Mouse (Mus musculus): ENCODE results near the gene Ptgfrn.

The Ptgfrn gene

DNA sequence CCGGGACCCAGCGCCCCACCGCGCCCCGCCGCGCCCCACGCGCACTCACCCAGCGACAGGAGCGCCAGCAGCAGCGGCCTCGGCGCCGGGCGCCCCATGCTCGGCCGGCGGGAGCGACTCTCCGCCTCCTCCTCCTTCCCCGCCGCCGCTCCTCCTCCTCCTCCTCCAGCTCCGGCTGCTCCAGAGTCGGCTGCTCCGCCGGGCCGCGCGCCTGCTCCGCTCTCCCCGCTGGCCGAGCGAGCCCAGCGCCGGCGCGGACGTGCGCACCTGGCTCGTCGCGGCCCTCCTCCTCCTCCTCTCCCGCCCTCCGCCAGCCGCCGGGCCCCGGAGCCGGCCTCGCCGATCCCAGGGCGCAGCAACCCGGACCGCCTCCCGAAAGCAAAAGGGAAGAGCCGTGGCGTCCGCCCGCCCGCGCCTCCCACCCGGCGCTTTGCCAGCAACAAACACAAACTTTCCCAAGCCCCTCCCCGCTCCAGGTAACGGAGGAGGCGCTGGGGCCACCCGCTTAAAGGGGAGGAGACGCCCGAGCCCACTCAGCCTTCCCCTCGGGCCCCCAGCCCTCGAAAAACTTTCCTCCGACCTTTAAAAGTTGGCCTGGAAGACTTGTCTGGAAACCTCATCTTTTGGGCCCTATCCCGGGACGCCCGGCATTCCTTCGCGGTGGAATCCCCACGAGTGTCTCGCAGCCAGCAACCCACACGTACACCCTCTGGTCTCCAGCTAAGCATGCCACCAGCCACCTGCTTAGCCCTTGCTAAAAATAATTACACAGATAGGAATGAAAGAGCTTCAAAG, at the start of gene Ptgfrn:
TSS of gene Ptgfrn (minus strand) at position 236 of the 795 bp plus-strand sequence.
- peak; percentile 15 to 30 for DNase-seq (ENCODE audit: low spot score in 2 of 2)

DNA sequence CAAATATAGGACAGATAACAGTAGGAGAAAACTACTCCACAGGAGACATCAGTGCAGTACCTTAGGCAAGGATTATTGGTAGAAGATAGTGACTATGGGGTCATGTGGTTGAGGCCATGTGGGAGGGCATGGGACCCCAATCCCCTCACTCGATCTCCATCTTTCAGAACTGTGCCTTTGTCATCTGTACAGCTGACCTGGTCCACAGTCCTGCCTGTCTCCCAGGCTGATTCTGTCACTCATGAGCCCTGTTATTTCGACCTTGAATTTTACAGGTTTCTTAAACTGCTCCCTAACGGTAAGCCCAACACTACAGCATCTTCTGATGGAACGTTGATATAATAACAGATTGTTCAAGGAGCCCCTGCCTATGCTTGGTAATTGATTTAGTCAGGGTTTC, 49.6 kb upstream of the Ptgfrn start:
- DNase-seq (ENCODE audit: low spot score in 2 of 2): no peak

DNA sequence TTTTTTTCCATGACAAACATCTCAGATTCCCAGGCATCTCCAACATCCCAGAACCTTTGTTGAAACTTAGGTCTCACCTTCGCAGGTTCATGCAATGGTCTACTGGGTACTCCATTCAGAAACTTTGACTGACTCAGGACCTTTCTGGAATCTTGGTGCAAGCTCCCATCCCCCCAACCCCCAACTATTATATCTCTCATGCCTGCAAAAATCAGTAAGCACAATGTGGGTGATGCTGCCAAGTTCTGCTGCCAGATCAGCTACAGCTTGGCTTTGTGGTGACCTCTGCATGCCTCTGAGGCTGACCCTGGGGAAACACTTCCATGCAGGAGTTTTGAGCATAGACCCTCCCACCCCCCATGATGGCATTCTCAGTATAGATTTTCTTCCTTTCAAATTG, 44.0 kb upstream of the Ptgfrn start:
- no peak for DNase-seq (ENCODE audit: low spot score in 2 of 2)

DNA sequence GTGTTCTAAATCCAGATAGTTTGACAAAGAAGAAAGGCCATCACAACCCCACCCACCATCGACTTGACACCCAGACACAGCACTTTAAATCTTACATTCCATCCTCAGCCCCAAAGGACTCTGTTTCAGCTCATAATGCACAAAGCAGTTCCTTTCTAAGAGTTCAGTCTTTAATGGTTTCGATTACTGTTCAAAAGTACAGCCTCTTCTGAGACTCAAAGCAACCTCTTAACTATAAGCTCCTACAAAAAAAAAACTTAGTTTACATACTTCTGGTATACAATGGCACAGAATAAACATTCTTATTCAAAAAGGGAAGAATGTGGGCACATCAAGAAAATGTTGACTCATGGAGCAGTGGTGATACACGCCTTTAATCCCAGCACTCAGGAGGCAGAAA, 43.3 kb upstream of the Ptgfrn start:
- DNase-seq (ENCODE audit: low spot score in 2 of 2): no peak

DNA sequence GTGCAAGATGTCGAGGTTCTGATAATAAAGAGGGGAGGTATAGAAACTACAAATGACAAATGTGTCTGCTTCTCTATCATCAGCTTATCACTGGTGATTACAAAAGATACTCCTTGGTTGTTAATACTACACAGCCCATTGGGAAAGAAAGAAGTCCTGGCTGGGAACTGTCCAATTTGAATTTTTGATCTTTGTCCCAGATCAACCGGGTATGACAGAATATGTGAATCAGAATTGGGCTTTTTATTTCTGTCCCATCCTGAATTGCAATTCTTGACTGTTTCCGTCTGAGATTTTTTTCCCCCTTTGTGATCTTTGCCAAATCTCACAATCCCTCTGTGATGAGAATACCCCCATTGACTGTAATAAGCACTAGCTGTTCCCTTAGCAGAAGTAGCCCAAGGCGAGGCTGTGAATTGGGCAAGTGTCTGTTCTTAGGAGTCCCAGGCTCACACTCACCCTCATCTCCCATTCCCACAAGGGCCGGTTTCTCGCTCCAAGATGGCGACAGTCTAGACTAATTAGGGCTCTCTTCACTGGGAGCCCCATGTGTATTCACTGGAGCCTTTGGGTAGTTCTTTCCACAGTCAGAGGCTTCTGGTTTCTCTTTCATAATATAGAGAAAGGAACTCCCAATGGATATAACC, 36.2 kb upstream of the Ptgfrn start:
- DNase-seq (ENCODE audit: low spot score in 2 of 2): no peak

DNA sequence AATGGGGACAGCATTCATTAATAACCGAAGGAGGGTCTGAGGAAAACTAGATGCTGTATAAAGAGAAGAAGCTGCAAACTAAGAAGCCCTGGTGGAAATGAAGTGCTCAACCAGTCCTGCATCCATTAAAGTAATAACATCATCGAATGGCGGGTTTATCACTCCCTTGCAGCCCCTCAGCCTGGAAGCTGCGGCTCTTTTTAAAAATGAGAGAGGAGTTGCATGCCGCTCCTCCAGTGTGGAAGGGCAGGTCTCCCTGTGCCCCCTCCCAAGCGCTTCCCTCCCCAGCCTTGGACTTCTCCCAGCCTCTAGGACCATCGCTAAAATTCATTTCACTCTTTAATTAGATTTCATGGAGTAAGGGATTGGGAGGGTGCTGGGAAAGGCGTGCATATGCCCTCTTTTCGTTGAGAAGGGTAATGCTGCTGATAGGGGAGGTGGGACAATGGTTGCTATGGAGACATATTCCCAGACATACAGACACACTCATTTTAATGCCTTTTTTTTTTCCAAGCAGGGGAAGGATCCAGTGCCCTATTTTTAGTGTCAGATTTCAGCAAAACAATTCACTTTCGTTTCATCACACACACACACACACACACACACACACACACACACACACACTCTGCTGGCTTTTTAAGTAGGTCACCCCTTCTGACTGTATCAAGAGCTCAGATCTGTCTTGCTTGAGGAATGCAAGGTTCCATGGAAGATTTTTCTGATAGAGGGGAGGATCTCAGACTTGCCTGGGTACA, 35.4 kb upstream of the Ptgfrn start:
- DNase-seq (ENCODE audit: low spot score in 2 of 2): no peak

DNA sequence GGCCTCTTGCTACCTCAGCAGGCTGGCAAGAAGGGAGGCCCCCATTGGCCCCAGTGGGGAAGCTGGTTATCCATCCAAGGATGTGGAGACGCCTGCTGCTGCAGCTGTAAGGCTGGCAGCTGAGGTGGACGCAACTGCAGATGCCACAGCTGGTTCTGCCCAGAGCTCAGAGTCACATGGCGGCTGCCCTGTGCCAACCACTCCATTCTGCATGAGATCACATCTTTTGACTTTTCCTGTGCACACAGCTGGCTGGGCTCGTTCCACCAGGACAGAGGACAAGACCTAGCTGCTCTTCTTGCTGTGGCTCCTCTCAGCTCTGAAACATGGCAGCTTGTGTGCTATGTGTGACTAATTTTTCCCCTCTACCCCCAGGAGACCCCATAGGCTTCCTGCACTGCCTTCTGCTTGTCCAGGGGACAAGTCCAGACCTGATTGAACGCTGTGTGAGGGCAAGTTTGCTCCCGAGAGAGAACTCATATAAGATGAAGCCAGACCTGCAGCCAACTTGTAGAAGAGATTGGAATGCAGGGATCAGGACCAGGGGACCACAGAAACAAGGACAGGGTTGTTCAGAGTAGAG, 34.4 kb upstream of the Ptgfrn start:
- DNase-seq (ENCODE audit: low spot score in 2 of 2): no peak

DNA sequence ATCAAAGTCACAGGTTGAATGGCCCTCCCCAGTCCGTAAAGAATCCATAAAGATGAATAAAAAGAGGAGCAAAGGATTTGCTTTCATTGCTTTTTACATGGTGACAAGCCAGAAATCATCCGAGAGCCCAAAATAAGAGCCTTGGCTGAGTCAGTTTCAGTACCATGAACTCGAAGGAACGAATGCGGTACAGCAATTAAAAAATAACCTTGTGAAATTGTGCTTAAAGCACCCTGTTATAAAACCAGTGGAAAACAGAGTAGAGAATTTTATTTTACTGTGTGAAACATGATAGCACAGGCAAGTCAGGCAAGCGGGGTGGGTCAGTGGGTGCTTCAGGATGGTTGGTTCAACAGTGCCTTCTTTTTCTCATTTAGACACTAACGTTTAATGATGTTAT, 33.4 kb upstream of the Ptgfrn start:
- no peak for DNase-seq (ENCODE audit: low spot score in 2 of 2)

DNA sequence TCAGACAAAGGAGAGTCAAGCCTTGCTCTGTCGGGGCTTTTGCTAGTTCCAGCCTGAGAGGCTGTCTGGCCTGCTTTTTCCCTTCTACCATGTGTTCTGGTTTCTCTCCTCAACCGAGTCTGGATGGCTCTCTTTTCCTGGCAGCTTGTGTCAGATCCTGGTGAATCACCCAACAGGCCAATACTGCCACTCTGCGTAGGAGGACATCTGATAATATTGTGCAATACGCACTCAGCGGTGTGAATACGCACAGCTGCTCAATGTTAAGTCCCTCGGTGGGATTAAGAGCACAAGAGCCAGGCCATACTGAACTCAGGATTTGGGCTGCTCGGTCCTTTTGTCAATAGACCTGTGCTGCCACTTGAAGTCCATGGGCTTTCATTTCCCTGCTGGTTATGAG, 31.8 kb upstream of the Ptgfrn start:
- DNase-seq (ENCODE audit: low spot score in 2 of 2): no peak

DNA sequence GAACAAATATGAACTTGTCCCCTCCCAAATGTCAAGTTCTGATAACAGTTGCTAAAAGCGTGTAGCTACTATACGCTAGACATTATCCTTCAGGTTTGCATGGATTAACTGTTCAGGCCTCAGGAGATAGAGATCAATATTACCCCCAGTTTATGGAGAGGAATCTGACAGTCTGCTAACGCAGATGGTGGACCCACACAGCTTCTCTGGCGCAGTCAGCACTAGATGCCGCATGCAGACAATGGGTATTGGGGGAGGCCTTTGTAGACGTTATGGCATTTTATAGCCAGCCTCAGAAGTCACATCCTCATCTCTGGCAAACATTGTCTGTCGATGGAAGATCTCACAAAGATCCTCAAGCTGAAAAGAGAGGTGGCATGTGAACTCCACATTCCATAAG, 29.9 kb upstream of the Ptgfrn start:
- no peak for DNase-seq (ENCODE audit: low spot score in 2 of 2)

DNA sequence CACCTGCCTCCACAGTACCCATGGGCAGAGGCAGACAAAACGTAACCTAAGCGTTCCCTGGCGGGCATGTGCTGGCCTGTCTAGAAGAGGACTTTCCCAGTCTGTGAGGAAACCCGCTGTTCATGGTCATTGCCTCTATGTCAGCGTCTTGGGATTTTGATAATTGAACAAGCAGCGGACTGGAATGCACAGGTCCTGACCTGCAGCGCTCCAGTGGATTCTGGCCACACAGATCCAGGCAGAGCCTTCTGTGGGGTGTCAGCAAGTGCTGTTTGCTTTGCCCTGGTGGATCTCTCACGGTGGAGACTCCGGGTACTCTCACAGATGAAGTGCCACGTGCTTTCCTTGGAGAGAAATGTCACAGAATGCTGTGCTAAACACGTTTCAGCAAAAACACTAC, 26.4 kb upstream of the Ptgfrn start:
- DNase-seq (ENCODE audit: low spot score in 2 of 2): no peak

DNA sequence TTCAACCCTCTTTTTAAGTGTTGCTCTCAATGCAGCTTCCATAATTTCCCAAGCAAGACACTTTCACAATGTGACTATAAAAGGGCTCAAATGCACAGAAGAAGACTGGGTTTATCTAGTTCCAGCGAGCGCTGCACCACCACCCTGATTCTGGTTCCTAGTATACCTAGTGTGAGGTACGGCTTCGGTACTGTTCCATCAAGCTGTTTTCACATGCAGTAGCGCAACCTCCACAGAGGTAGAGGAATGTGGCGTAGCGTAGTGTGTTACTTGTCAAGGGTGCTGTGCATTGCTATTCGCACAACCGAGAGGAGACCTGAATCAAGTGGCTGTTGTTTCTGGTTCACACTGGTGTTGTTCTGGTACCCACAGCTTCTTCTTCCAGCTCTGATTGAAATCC, 24.8 kb upstream of the Ptgfrn start:
- no peak for DNase-seq (ENCODE audit: low spot score in 2 of 2)

DNA sequence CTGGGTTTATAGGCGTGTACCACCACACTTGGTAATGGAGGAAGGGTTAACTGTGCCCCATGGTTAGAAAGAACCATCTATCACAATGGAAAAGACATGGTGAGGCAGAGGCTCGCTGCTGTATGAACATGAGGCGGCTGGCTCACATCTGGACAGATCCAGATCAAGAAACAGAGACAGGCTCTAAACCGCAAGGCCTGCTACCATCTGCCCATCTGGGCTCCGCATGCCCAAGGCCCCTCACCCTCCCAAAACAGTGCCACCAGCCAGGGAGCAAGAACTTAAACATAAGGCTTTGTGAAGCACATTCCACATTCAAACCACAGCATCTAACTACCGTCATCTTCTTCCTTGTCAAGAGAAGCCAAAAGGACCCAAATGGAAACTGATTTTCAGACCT, 22.9 kb upstream of the Ptgfrn start:
- DNase-seq (ENCODE audit: low spot score in 2 of 2): no peak

DNA sequence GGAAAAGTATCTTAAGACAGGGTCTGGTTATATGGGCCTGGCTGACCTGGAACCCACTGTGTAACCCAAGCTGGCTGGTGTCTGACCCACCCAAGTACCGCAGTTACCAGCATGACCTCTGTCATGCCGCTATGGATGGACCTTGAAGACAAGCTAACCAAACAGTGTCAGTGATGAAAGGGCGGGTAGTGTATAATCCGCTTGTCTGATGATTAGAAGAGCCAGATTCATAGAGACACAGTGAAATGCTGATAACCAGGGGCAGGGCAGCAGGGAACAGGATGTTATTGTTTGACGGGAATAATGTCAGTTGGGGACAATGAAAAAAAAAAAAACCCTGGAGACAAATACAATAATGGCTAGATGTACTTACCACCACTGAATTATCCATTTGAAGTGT, 21.7 kb upstream of the Ptgfrn start:
- no peak for DNase-seq (ENCODE audit: low spot score in 2 of 2)

DNA sequence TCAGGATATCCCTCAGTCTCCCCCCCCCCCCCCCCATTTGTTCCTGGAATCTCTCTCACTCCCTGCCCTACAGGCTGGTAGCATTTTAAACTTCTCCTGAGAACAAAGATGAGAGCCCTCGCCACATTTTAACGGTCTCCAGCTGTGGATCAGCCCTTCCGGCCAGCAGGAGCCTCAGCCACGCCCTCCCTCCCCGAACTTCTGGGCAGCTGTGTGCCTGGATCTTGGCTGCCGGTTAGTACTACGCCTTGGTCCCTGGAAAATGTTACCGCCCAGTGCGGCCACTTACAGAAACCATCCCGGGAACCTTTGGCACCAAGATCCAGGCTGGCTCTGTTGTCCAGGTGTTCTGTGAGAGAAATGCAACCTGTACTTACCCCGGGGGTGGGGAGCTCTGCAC, 20.4 kb upstream of the Ptgfrn start:
- peak in 1 of 2 experiments; percentile 24 for DNase-seq (ENCODE audit: low spot score in 2 of 2)

DNA sequence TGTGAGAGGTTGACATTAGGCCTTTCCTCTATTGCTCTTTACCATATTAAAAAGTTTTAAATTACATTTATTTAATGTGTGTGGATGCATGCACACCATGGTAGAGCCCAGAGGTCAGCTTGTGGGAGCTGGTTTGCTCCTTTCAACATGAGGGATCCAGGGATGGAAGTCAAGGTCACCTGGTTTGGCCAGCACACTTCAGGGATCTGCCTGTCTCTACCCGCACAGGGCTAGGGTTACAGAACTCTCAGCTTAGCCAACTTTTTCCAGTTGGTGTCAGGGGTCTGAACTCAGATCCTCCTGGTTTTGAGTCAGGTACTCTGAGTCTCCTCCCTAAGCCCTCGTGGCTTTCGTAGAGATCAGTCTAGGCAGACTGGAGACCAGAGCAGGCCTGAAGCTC, 19.5 kb upstream of the Ptgfrn start:
- DNase-seq (ENCODE audit: low spot score in 2 of 2): no peak

DNA sequence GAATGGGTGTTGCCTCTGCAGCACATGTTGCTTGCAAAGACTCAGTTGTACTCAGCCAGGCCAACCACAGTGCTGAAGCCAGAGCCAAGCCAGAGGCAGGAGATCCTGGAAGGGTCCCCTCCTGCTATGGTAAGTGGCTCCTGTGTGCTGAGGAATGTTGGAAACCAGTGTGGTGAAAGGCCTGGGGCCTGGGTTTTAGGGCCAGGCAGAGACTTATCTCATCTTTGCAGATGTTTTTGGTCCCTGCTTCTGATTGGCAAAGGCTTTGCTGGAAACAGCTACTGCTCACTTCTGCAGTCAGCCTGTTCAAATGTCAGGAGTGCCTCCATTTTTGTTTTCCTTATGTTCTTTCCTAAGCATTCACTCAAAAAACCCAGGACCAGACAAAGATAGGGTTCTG, 19.0 kb upstream of the Ptgfrn start:
- no peak for DNase-seq (ENCODE audit: low spot score in 2 of 2)

DNA sequence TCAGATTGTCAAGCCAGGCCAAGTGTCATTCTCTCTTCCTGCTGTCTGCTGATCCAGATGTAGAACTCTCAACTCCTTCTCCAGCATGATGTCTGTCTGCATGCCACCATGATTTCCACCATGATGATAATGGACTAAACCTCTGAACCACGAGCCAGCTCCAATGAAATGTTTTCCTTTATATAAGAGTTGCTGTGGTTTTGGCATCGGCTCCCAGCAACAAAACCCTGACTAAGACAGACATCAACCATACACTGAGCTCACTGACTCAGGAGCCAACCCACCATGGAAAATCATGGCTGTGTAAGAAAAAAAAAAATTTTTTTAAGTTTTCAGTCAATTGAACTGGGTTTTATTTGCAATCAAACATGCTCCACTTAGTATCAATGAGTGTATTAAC, 17.7 kb upstream of the Ptgfrn start:
- DNase-seq (ENCODE audit: low spot score in 2 of 2): no peak

DNA sequence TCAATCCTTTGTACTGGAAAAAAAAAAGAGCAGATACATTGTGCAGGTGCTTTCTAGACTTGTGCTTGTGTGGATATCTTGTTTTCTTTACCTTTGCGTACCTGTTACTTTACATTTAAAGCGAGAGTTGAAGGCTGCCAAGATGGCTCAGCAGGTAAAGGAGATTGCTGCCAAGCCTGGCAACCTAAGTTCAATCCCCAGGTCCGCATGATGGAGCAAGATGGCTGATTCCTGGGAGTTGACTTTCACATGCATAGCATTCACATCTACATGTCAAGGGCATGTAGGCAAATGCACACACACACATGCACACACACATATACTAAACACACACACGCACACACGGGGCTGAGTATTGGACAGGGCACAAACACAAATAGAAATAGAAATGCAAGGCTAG, 14.6 kb upstream of the Ptgfrn start:
- DNase-seq (ENCODE audit: low spot score in 2 of 2): no peak

DNA sequence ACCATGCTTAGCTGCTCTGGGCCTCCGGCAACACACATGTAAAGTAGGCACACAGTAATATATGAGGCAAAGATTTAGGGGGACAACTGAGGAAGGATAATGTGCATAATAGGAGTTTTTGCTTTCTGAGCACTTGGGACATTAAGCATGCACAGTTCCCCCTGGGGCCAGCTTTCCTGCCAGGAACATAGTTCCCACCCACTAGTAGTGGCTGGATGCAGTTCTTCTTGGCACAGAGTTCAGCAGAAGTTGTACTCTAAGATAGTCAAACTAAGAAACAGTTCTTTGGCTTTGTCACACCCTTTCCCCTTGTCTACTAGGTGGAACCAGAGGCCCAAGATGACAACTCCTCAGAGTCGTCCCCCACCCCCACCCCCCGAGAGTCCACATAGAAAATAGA, 12.4 kb upstream of the Ptgfrn start:
- DNase-seq (ENCODE audit: low spot score in 2 of 2): no peak

DNA sequence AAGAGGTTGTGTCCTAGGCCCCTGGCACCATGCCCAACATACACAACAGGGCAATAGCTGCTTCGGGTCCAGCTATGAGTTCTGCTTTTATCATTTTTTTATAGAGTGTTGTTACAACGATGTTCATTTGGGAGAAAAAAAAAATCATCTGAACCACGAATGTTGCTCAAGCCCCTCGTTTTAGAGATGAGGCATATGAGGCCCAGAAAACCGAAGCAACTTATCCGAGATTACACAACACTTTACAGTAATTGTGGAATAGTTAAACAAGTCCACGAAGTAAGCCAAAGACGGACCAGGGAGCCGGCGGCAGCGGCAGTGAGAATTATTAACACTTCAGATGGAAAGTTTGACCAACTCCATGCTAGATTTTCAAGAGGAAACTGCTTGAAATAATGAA, 7.7 kb upstream of the Ptgfrn start:
- DNase-seq (ENCODE audit: low spot score in 2 of 2): no peak

DNA sequence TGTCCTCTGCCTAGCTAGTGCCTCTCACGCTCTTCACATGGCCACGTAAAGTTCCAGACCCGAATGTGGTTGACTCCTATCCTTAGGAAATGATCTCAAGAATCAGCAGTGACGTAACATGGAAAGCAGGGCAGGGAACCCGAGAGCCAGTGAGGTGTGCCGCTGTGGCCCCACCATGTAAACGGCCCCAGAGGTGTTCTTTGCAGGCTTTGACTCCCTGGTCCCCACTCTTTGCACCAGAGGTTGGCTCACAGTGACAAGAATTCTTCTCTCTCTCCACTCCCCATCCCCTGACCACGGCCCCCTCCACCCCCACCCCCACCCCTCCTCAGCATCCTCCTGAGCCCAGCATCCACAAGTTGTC, 7.3 kb upstream of the Ptgfrn start:
- DNase-seq (ENCODE audit: low spot score in 2 of 2): no peak

All from spleen, postnatal 10 days (tissue).